Mouse (Mus musculus): ENCODE results near the gene Usp22. TPM values are rescaled to one million over a fixed set of nuclear protein-coding genes. Genes with fewer than 3 reads are reported as not detected.
A peak's percentile ranks its signal among the peaks of the same experiment; 100 is the strongest.

Gene Usp22
- 273 and 295 TPM in 2 replicates for polyA plus RNA-seq (2014; fragmentation: Nextera tagmentation; extraction: Ambion mirVana)

- H3K27ac ChIP-seq (ENCODE audit: low read depth, low read length): peak within 1 kb of the TSS; percentile 97
- peak within 1 kb of the TSS; percentile 50 for H3K4me2 ChIP-seq (replicated peaks; ENCODE audit: low read depth, low read length)
- DNase-seq (ENCODE audit: low spot score) (peak; percentile 98), ATAC-seq (ENCODE audit: low FRiP score) (peak; percentile 98)
- no peaks in the 10 kb centered on the region for H3K9me3 ChIP-seq (ENCODE audit: control insufficient read depth, low read length)
- no peaks in the 10 kb centered on the region for H3K27me3 ChIP-seq (ENCODE audit: control insufficient read depth, insufficient read depth, low read length)
- peak within 1 kb of the TSS; percentile 100 for H3K9ac ChIP-seq (ENCODE audit: low read depth, low read length)
- H3K4me3 ChIP-seq (ENCODE audit: low read depth, low read length): peak within 1 kb of the TSS; percentile 97
- WGBS: under 1% methylated on average over 68 of the region's 69 CpGs
- H3K36me3 ChIP-seq (ENCODE audit: control insufficient read depth, insufficient read depth, low read length): no peaks in the 10 kb centered on the region
- peaks cover 3% of the 10 kb centered on the region; the same call in 1 of the 2 replicates for H3K4me1 ChIP-seq (replicated peaks; ENCODE audit: control insufficient read depth, insufficient read depth, low read length)
Measured at GRCm38 (mm10) chr11:61174821-61175658, at the start of gene Usp22. Usp22 (minus strand) TSS chr11:61175055.

- Histone ChIP-seq H3K27me3 (ENCODE audit: control insufficient read depth, insufficient read depth, low read length) (no peaks in the 10 kb centered on the region), H3K4me3 (ENCODE audit: low read depth, low read length) (no peak overlapping the region), H3K27ac (ENCODE audit: low read depth, low read length) (no peak overlapping the region), H3K4me1 (replicated peaks; ENCODE audit: control insufficient read depth, insufficient read depth, low read length) (no peaks in the 10 kb centered on the region), H3K4me2 (replicated peaks; ENCODE audit: low read depth, low read length) (no peak overlapping the region), H3K9me3 (ENCODE audit: control insufficient read depth, low read length) (no peaks in the 10 kb centered on the region), H3K9ac (ENCODE audit: low read depth, low read length) (no peak overlapping the region), H3K36me3 (ENCODE audit: control insufficient read depth, insufficient read depth, low read length) (no peaks in the 10 kb centered on the region)
- no peak for DNase-seq (ENCODE audit: low spot score)
- WGBS: 83% methylated on average over 6 of the region's 6 CpGs
- ATAC-seq (ENCODE audit: low FRiP score): no peak
Measured at GRCm38 (mm10) chr11:61224234-61224744, 49.4 kb upstream of the Usp22 start.

GRCm38 (mm10) chr11:61222971-61223745, 48.3 kb upstream of the Usp22 start:
- Histone ChIP-seq H3K9me3 (ENCODE audit: control insufficient read depth, low read length) (no peaks in the 10 kb centered on the region), H3K9ac (ENCODE audit: low read depth, low read length) (no peak overlapping the region), H3K4me3 (ENCODE audit: low read depth, low read length) (no peak overlapping the region), H3K4me2 (replicated peaks; ENCODE audit: low read depth, low read length) (no peak overlapping the region), H3K4me1 (replicated peaks; ENCODE audit: control insufficient read depth, insufficient read depth, low read length) (no peaks in the 10 kb centered on the region), H3K27ac (ENCODE audit: low read depth, low read length) (no peak overlapping the region), H3K36me3 (ENCODE audit: control insufficient read depth, insufficient read depth, low read length) (no peaks in the 10 kb centered on the region), H3K27me3 (ENCODE audit: control insufficient read depth, insufficient read depth, low read length) (no peaks in the 10 kb centered on the region)
- WGBS: 93% methylated on average over 9 of the region's 9 CpGs
- DNase-seq (ENCODE audit: low spot score) (no peak), ATAC-seq (ENCODE audit: low FRiP score) (no peak)

- 81% methylated on average over 1 of the region's 1 CpGs for WGBS
- Histone ChIP-seq H3K4me3 (ENCODE audit: low read depth, low read length) (no peak overlapping the region), H3K27ac (ENCODE audit: low read depth, low read length) (no peak overlapping the region), H3K9me3 (ENCODE audit: control insufficient read depth, low read length) (no peaks in the 10 kb centered on the region), H3K4me2 (replicated peaks; ENCODE audit: low read depth, low read length) (no peak overlapping the region), H3K9ac (ENCODE audit: low read depth, low read length) (no peak overlapping the region), H3K27me3 (ENCODE audit: control insufficient read depth, insufficient read depth, low read length) (no peaks in the 10 kb centered on the region), H3K4me1 (replicated peaks; ENCODE audit: control insufficient read depth, insufficient read depth, low read length) (no peaks in the 10 kb centered on the region), H3K36me3 (ENCODE audit: control insufficient read depth, insufficient read depth, low read length) (no peaks in the 10 kb centered on the region)
- no peak for ATAC-seq (ENCODE audit: low FRiP score)
- DNase-seq (ENCODE audit: low spot score): no peak
Measured at GRCm38 (mm10) chr11:61222007-61222406, 47.2 kb upstream of the Usp22 start.

- ATAC-seq (ENCODE audit: low FRiP score) (no peak), DNase-seq (ENCODE audit: low spot score) (no peak)
- Histone ChIP-seq H3K9me3 (ENCODE audit: control insufficient read depth, low read length) (no peaks in the 10 kb centered on the region), H3K4me2 (replicated peaks; ENCODE audit: low read depth, low read length) (no peak overlapping the region), H3K4me1 (replicated peaks; ENCODE audit: control insufficient read depth, insufficient read depth, low read length) (no peaks in the 10 kb centered on the region), H3K27me3 (ENCODE audit: control insufficient read depth, insufficient read depth, low read length) (no peaks in the 10 kb centered on the region), H3K9ac (ENCODE audit: low read depth, low read length) (no peak overlapping the region), H3K27ac (ENCODE audit: low read depth, low read length) (no peak overlapping the region), H3K4me3 (ENCODE audit: low read depth, low read length) (no peak overlapping the region), H3K36me3 (ENCODE audit: control insufficient read depth, insufficient read depth, low read length) (no peaks in the 10 kb centered on the region)
- 71% methylated on average over 9 of the region's 9 CpGs for WGBS
Measured at GRCm38 (mm10) chr11:61220156-61220881, 45.5 kb upstream of the Usp22 start.

- H3K4me3 ChIP-seq (ENCODE audit: low read depth, low read length): no peak overlapping the region
- H3K36me3 ChIP-seq (ENCODE audit: control insufficient read depth, insufficient read depth, low read length): no peaks in the 10 kb centered on the region
- ATAC-seq (ENCODE audit: low FRiP score) (no peak), DNase-seq (ENCODE audit: low spot score) (no peak)
- no peaks in the 10 kb centered on the region for H3K4me1 ChIP-seq (replicated peaks; ENCODE audit: control insufficient read depth, insufficient read depth, low read length)
- H3K27me3 ChIP-seq (ENCODE audit: control insufficient read depth, insufficient read depth, low read length): no peaks in the 10 kb centered on the region
- no peaks in the 10 kb centered on the region for H3K9me3 ChIP-seq (ENCODE audit: control insufficient read depth, low read length)
- no peak overlapping the region for H3K9ac ChIP-seq (ENCODE audit: low read depth, low read length)
- no peak overlapping the region for H3K4me2 ChIP-seq (replicated peaks; ENCODE audit: low read depth, low read length)
- no peak overlapping the region for H3K27ac ChIP-seq (ENCODE audit: low read depth, low read length)
- WGBS: 85% methylated on average over 3 of the region's 3 CpGs
Measured at GRCm38 (mm10) chr11:61215936-61216335, 41.1 kb upstream of the Usp22 start.

GRCm38 (mm10) chr11:61212102-61212501, 37.2 kb upstream of the Usp22 start:
- Histone ChIP-seq H3K9me3 (ENCODE audit: control insufficient read depth, low read length) (no peaks in the 10 kb centered on the region), H3K4me2 (replicated peaks; ENCODE audit: low read depth, low read length) (no peak overlapping the region), H3K27me3 (ENCODE audit: control insufficient read depth, insufficient read depth, low read length) (no peaks in the 10 kb centered on the region), H3K9ac (ENCODE audit: low read depth, low read length) (no peak overlapping the region), H3K4me1 (replicated peaks; ENCODE audit: control insufficient read depth, insufficient read depth, low read length) (no peaks in the 10 kb centered on the region), H3K27ac (ENCODE audit: low read depth, low read length) (no peak overlapping the region), H3K4me3 (ENCODE audit: low read depth, low read length) (no peak overlapping the region), H3K36me3 (ENCODE audit: control insufficient read depth, insufficient read depth, low read length) (no peaks in the 10 kb centered on the region)
- ATAC-seq (ENCODE audit: low FRiP score) (no peak), DNase-seq (ENCODE audit: low spot score) (peak; percentile 10)
- 51% methylated on average over 20 of the region's 20 CpGs for WGBS

GRCm38 (mm10) chr11:61208316-61208715, 33.5 kb upstream of the Usp22 start:
- DNase-seq (ENCODE audit: low spot score) (no peak), ATAC-seq (ENCODE audit: low FRiP score) (no peak)
- no peaks in the 10 kb centered on the region for H3K4me1 ChIP-seq (replicated peaks; ENCODE audit: control insufficient read depth, insufficient read depth, low read length)
- H3K4me2 ChIP-seq (replicated peaks; ENCODE audit: low read depth, low read length): no peak overlapping the region
- H3K9me3 ChIP-seq (ENCODE audit: control insufficient read depth, low read length): no peaks in the 10 kb centered on the region
- H3K9ac ChIP-seq (ENCODE audit: low read depth, low read length): no peak overlapping the region
- no peak overlapping the region for H3K4me3 ChIP-seq (ENCODE audit: low read depth, low read length)
- 83% methylated on average over 10 of the region's 10 CpGs for WGBS
- no peak overlapping the region for H3K27ac ChIP-seq (ENCODE audit: low read depth, low read length)
- no peaks in the 10 kb centered on the region for H3K36me3 ChIP-seq (ENCODE audit: control insufficient read depth, insufficient read depth, low read length)
- H3K27me3 ChIP-seq (ENCODE audit: control insufficient read depth, insufficient read depth, low read length): no peaks in the 10 kb centered on the region

Data from hindbrain, embryonic 11.5 days (tissue).